Mouse (Mus musculus) cerebellum, postnatal 25 days (tissue): ENCODE data around the gene Hadhb.

Source experiments
- DNase-seq, 2 experiments: peaks; one replicate each; pipeline ENCODE4 v3.0.0; 2021; ENCODE audit warnings: mixed read lengths in 2 of 2

Gene Hadhb

DNA sequence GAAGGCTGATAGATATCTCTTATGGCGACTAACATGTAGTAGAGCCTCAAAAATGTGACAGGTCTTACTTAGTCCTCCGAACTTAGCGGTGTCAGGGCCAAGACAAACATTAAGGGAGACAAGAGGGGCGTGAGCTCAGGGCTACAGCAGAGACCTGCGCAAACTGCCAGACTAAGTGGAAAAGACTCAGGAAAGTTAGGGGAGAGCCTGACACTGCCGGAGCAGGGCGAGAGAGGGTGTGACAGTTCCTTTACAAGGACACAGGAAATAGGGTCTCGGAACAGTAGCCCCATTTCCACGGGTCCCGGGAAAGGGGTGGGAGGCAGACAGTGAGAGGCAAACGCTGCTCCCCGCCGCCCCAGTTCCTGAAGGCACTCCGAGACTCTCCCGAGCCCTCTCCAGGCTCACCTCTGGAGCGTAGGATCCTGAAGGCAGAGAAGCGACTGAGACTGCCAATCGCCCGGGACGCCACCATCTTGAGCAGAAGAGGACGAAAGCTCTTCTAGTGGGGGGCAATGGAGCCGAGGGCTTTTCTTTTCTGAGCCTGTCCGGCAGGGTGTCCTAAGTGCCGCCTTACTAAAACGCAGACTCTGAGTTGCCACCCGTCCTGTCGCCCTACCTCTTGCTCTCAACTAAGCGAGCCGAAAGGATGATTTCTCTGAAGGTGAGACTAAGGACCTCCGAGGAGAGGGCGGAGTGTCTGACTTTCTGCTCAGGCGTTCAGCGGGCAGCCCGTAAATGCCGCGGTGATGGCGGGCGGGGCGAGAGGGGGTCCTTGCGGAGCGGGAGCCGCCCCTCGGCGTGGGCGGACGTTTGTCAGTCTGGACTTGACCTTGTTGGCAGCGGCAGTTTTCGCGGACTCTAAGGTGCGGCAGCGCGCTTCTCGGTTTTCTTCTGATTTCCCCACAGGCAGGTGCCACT, at the start of gene Hadhb, which contains the start of gene Hadha:
Hadhb (plus strand) TSS at position 775 of the 921 bp plus-strand sequence.
Hadha (minus strand) TSS at position 689 of the 921 bp plus-strand sequence.
- peak; percentile 97 to 98 for DNase-seq

DNA sequence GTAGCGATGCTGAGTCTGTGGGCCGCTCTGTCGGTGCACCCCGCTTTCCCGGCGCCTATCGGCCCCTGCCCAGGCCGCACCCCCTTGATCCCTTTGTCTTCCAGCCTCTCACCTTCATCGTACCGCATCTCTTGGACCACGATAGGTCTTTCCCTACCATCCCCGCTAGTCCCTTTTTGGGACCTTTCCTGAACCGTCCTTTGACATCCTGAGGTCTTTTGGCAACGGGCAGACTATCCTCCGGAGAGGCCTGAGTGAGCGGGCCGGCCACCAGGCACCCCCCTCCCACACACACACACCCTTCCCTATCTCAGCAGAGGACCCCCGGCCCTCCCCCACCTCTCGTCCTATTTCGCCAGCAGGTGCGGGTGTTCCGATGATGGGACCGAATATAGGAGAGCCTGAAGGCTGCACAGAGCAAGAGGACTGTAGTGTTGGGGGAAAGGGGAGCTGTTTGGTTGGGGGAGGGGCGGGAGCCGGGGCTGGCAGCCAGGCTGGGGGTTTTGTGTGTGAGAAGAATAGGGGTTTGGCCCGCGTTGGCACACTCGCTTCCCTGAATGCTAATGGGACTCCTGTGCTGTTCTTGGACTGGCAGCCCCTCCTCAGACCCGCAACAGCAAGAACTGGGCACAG, 49.3 kb upstream of the Hadhb start, which contains the start of gene 3110082J24Rik:
3110082J24Rik (minus strand) TSS at position 419 of the 633 bp plus-strand sequence.
- DNase-seq, result peak; percentile 10 to 43

DNA sequence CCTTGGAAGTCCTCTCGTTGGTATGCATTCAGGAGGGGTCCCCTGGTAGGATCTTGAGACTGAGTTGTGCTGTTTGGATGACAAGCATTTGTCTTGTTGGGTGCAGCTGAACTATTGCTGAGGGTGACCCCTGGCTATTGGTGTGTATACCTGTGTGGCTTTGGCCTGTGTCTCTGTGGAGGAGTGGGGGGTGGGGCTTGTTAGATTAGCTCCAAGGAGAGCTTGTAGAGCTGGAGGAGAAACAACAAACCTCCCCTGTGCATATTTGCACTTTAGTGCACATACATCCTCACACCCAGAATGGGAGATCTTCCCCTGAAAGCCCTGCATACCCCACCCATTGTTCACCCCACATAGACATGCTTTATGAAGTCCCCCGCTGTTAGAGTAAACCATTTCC, 48.3 kb upstream of the Hadhb start:
- DNase-seq, result peak in 1 of 2 experiments; percentile 2

DNA sequence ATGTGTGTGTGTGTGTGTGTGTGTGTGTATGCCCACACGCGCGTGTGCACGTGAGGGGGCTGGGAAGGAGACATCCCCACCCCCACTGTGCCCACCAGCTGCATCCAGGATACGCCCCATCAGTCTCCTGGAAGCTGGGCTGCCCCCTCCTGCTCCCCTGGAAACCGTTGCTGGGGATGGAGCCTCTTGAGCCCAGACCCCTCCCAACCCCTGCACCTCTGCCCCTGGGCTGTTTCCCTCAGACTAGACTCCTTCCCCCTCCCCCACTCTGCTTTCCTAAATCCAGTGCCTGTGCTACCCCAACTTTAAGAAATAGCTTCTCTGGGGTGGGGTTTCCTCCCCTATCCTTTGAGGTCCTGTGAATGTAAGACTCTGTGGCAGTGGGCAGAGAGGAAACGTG, 47.9 kb upstream of the Hadhb start:
- DNase-seq, result peak in 1 of 2 experiments; percentile 3

DNA sequence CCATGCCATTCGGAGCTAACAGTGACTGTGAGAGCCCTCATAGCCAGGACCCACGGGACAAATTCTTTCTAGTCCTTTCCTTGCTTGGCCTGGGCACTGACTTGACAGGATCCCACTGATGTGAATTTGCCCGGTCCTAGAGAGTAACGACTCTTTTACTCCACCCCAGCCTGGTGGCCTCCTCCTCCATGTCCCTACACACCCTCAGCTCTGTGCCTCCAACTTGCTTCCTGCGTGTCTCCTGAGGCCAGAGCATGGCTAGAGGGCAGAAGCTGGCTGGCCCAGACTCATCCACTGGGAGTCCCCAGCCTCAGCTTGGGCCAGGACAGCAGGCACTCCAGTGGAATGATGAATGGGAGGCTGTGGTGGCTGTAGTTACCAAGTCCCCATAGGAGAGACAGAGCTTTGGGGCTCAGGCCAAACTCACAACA, 47.4 kb upstream of the Hadhb start:
- DNase-seq, result no peak

DNA sequence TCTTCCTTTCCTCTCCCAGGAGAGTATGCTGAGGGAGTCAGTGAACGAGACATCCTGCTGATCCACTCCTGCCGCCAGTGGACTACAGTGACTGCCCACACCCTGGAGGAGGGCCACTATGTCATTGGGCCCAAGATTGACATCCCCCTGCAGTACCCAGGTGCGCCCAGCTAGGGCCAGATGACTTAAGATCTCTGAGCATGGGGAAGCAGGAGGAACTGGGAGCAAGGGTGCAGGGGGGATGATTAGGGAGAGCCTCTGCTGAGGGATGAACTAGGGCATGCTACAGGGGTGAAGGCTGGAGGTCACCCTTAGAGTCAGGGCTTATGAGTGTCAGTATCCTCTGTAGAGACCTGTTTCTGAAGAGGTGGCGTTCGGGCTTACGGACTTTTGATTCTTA, 46.8 kb upstream of the Hadhb start:
- DNase-seq, result no peak

DNA sequence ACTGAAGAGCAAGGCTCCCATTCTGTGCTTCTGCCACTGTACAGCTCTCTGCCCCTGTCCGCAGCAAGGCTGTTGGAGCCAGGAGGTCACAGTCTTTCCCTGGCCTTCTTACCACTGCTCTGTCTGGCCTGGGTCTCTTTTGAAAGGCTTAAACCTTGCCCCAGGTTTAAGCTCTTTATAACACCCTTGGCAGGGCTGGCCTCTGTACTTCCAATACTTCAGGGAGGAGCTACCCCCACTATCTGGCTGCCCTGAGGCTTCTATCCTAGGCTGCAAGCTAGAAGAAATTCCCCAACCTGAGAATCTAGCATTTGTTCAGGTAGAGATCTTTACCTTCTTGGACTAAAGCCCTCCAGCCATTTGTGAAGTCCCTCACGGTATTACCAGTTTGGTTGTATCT, 45.1 kb upstream of the Hadhb start:
- DNase-seq, result no peak

DNA sequence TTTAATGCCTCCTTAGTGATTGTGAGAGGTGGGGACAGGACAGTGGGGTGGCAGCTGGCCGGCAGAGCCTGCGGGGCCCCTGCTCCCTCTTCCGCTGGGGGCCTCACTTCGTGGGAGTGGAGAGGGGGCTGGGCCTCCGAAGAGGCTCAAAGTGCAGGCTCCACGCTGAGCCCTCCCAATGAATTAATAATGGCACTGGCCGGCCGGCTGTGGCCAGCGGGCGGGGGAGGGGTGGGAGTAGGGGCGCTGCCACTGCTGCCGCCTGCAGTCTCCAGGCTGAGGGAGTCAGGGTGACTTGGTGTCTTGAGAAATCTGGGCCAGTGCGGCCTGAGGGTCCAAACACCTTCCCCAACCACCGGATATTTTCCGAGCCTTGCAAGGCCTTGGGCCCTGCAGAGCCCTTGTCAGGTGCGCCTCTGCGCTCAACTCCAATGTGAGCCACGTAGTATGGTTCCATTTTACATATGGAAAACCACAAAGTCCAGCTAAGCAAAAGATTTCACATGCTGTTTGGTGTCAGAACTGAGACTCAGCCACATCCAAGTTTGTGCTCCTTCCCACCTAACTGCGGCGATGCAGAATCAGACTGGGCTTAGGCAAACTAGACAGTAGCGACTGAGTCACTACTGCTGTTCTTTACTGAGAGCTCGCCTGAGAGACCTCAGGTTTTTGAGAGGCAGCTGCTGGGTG, 44.5 kb upstream of the Hadhb start:
- DNase-seq, result no peak

DNA sequence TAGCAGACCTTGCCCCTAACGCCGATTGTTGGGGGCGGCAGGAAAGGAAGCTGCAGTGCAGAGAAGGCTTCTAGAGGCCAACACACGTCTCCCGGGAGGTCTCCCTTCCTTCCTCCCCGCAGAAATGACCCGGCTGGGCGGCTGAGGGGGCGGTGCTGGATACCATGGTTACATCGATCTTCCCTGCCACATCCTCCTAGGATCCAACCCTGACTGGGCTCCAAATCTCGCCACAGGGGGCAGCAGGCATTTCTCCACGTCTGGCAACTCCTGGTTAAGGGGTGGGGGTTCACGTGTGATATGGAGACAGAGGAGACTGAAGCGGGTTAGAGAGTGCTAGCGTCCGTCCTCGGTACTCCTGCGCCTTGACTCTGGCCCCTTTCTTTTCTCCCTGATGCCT, 43.9 kb upstream of the Hadhb start:
- peak in 1 of 2 experiments; percentile 42 for DNase-seq

DNA sequence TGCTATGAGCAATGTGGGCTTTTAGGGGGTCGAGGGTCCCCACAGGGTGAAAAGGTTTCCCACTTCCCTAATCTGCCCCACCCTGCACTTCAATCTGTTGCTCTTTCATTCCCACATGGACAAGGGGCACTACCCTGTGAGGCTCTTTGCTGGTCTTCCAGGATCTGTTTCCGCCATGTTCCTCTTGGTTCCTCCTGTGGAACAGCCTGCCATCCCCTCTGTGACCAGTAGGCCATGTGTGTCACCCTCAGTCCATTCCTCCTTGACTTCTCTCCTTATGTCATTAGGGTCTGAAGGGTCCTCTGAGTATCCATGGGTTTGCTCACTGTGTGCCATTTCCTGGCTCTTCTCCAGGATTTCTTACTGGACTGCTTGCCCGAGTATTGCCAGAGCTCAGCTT, 43.3 kb upstream of the Hadhb start:
- DNase-seq, result no peak

DNA sequence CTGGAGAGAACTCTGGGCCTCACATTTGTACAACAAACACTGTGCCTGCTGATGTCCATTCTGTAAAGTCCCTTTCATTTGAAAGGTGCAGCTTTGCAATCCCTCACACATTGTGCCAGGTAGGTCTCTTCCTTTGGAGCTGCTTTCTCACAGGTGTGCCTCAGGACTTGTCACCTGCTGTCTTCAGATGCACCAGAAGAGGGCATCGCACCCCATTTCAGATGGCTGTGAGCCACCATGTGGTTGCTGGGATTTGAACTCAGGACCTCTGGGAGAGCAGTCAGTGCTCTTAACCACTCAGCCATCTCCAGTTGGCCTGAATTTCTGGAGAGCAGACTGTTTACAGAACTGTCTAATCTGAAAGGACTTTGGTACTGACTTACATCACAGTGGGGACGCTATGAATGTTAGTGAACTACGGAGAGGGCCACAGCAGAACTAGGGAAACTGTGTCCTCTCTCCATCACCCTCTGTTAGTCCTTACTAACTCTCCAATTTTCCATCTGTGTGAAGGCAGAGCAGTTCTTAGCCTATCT, 42.4 kb upstream of the Hadhb start:
- DNase-seq, result no peak

DNA sequence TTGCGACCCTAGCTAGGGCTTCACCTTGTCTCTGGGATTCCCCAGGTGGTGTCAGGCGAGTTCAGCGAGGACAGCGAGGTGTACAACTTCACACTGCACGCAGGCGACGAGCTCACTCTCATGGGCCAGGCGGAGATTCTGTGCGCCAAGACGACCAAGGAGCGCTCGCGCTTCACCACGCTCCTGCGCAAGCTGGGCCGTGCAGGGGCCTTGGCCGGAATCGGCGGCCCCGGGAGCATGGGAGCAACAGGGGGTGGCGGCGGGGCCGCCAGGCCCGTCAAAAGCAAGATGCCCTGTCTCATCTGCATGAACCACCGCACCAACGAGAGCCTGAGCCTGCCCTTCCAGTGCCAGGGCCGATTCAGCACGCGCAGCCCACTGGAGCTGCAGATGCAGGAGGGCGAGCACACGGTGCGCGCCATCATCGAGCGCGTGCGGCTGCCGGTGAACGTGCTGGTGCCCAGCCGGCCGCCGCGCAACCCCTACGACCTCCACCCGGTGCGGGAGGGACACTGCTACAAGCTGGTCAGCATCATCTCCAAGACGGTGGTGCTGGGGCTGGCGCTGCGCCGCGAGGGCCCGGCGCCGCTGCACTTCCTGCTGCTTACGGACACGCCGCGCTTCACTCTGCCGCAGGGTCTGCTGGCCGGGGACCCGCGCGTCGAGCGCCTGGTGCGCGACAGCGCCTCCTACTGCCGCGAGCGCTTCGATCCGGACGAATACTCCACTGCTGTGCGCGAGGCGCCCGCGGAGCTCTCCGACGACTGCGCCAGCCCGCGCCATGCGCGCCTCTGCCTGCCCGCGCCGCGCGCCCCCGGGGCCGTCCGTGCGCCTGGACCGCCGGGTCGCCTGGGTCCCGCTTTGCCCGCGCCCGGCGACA, 40.9 kb upstream of the Hadhb start:
- DNase-seq, result peak; percentile 64 to 78

DNA sequence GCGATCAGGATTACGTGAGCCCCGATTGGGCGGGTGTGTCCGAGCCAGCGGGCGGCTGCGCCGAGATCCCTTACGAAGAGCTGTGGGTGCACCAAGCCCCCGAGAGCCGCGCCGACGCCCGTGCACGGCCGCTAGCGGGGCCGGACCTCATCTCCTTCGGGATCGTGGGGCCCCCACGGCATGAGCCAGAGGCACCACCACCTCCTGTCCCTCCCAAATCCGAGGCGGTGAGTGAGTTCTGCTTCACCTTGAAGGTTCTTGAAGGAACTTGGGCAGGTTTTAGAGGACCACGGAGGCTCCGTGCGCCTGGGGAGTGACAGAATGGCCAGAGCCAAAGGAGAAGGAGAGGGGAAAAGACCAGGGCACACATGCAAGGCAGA, 40.3 kb upstream of the Hadhb start:
- DNase-seq, result no peak

DNA sequence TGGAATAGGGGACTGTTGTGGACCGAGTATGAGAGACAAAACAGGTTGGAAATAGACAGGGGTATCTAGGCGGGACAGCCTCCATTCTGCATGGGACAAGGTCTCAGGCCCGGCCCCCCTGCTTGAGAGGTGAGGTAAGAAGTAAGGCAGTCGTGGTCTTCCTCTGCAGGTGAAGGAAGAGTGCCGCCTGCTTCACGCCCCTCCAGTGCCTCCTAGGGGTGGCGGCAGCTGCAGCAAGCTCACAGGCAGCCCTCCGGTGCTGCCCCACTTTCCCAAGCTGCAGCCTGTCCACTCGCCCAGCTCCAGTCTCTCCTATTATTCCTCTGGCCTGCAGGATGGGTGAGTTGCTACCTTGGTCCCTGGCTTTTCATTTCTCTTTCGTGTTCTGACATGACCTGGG, 39.3 kb upstream of the Hadhb start:
- DNase-seq, result no peak

DNA sequence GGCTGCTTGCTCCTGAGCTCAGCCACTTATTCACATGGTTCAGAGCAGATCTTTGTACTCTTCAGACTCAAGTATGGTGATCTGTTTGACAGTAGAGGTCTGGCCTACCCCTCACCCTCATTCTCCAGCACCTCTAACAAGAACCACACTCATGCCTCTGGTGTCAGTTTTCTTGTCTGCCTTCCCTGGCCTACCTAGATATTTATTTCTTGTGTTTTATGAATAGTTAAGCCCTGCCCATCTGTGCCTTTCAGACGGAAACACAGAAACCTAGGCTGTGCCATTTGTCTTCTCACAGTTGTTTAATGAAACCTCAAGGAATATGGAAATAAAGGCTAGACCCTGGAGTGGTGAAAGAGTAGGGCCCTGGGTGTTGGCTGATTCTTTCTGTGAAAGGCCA, 37.0 kb upstream of the Hadhb start:
- no peak for DNase-seq

DNA sequence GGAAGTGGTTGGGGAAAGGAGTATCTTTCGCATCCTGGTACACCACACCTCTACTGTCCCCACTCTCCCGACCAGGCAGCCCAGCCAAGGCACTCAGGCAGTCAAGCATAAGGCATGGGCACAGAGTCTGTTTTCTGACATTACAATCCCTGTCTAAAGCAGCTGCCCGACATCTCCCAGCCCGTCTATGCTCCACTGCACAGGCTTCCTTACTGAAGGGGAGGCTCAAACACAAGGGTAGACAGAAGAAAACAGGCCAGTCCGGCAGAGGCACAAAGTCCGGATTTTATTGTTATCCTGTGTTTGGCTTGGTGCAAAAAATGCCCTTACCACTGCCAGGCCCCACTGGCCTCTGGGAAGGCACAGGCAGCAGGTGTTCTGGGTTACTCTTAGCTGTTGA, 35.9 kb upstream of the Hadhb start:
- no peak for DNase-seq

DNA sequence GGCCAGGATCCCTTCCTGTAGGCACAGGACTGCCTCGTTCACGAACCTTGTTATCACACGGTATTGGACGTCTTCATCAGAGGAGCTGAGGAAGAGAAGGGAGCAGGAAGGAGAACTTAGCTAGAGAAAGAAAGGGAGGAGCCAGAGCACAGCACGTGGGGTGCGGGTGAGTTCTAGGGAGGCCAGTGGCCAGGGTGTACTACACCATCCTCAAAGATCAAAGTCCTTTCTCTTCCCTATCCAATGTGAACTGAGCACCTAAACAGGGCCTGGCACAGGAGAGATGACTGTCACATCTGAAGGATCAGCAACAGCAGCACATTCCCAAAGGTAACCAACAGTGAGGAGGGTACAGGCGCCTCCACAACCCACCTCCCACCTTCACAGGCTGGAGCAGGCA, 34.9 kb upstream of the Hadhb start:
- DNase-seq, result no peak

DNA sequence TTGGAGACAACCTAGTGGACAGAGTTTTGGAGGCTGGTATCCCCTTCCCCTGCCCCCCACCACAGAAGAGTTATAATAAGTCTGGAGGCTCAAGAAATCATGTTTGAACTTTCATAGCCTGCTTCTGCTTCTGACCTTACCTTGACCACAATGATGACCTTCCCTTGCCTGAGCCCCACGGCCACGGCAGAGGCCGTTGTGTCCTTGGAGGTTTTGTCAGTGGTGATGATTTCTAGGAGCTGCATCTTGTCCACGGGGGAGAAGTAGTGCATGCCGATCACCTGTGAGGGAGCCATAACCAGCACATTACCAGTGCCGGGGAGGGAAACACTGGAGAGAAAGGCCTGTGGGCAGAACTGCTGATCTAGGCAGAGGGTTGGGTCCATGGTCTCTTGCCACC, 32.6 kb upstream of the Hadhb start:
- no peak for DNase-seq

DNA sequence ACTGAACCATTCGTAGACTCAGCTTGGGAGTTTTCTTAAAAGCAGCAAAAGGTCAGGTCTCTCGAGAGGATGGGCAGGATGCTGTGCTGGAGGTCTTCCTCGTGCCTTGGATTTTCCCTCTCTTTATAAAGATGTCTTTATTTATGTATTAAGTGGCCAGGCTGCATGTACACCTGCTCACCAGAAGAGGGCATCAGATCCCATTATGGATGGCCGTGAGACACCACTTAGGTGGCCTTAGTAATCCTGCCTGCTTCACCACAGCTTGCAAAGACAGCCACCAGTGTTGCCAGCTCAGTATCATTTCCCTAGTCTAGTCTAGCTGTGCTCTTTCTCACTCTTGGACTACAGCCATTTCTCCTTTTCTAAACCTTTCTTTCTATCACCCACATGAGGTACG, 29.5 kb upstream of the Hadhb start:
- DNase-seq, result peak; percentile 5 to 37

DNA sequence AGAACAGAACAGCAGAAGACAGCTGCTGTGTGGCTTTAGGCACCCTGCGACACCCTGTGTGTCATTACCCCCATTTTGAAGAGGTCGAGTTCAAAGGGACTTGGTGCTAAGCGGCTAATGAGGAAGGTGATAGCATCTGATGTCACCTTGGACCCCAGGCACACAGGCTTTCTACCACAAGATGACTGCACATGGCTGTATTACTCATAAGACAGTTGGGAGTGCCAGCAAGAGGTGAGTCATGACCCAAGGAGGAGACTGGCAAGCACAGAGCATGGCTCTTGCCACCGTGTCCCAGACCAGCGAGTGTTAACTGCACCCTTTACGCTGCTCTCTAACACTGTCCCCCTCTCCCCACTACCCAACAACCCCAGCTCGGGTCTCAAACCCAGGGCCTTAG, 28.3 kb upstream of the Hadhb start:
- DNase-seq, result no peak

DNA sequence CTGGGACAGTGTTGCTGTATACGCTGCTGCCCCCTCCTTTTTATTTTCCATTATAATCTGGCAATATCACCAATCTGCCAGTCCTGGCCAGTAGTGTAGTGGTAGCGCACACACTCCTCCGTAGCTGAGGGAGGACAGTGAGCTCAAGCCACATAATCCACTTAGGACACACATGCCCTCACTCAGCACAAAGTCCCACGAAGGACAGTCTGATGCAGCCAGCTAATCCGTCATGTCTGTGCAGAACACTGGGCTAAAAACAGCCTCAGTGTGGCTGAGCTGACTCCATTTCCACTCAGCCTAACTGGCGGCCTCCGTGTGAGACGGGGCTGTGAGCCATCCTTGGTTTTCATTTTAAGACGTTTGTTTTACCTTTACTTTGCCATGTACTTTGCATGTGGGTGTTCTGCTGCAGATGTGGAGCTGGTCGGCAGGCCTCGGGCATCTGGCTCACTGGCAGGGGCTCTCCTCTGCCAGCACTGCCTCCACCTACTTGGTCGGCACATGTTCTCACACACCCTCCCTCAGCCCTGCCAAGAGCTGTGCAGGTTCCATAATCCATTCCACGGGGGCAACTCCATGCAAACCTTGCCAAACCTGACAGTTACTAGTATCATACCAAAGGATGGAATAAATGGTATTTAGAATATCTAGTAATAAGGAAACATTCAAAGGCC, 27.0 kb upstream of the Hadhb start:
- DNase-seq, result no peak

DNA sequence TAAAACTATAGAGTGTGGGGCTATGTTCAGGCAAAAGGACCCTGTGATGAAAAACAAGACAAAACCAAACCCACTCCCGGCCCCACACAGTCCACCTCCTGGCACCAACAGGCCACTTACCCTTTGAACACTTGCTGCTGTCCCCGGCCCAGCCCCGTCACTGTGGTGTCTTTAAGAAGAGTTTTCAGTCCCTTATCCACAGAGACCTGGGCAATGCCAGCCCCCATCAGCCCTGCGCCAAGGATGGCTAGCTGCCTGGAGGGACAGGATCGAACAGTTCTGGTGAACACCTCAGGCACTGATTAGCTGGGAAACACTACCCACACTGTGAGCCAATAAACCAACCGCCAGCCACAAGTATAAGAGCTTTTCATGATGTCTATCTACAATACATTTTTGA, 26.4 kb upstream of the Hadhb start:
- DNase-seq, result no peak
